Mouse (Mus musculus): ENCODE data around the gene Tspyl3. TPM values are rescaled to one million over a fixed set of nuclear protein-coding genes. Genes with fewer than 3 reads are reported as not detected.
"Not testable (repeated sequence)": the region's sequence is repeated elsewhere in the genome, so short reads cannot be mapped to it uniquely, and the experiment has no call there.

Gene Tspyl3
- total RNA-seq (2014; rRNA removed) (30.1 and 38.8 TPM in 2 replicates), polyA plus RNA-seq (2015; fragmentation: Nextera tagmentation; extraction: Ambion mirVana) (54.7 and 59.4 TPM in 2 replicates)

GRCm38 (mm10) chr2:153224946-153225594 is at the start of gene Tspyl3:
Gene Tspyl3 (minus strand): TSS chr2:153225441.
- H3K9me3 ChIP-seq (ENCODE audit: low read length) = no peaks in the 10 kb centered on the region
- H3K4me1 ChIP-seq (ENCODE audit: insufficient read depth, low read length) = peaks cover 9% of the 10 kb centered on the region; the same call in 1 of the 2 replicates
- TF ChIP-seq CTCF (IDR thresholded peaks at IDR 0.05) = peak; percentile 26; the same call in 1 of the 2 replicates
- peaks cover 21% of the 10 kb centered on the region for H3K36me3 ChIP-seq (ENCODE audit: insufficient read depth, low read length)
- ATAC-seq (ENCODE audit: low FRiP score) = peak; percentile 93
- H3K27ac ChIP-seq (ENCODE audit: low read depth, low read length) = peak within 1 kb of the TSS; percentile 85
- peak within 1 kb of the TSS; percentile 71 for H3K4me3 ChIP-seq (ENCODE audit: low read depth, low read length)
- H3K27me3 ChIP-seq (ENCODE audit: insufficient read depth, low read length) = no peaks in the 10 kb centered on the region
- peak within 1 kb of the TSS; percentile 91 for H3K9ac ChIP-seq (replicated peaks; ENCODE audit: low read length, poor library complexity, severe bottlenecking)
- peak within 1 kb of the TSS; percentile 83 for H3K4me2 ChIP-seq (ENCODE audit: low read depth, low read length, poor library complexity, severe bottlenecking)
- peak; percentile 79 for DNase-seq (ENCODE audit: low spot score)
- WGBS = 3% methylated on average over 31 of the region's 31 CpGs

GRCm38 (mm10) chr2:153274919-153275247 is 49.6 kb upstream of the Tspyl3 start:
- no peak overlapping the region for H3K4me3 ChIP-seq (ENCODE audit: low read depth, low read length)

GRCm38 (mm10) chr2:153274200-153274918 is 49.1 kb upstream of the Tspyl3 start:
- H3K9me3 ChIP-seq (ENCODE audit: low read length); H3K36me3 ChIP-seq (ENCODE audit: insufficient read depth, low read length); H3K9ac ChIP-seq (replicated peaks; ENCODE audit: low read length, poor library complexity, severe bottlenecking); H3K4me1 ChIP-seq (ENCODE audit: insufficient read depth, low read length); H3K27me3 ChIP-seq (ENCODE audit: insufficient read depth, low read length); H3K4me3 ChIP-seq (ENCODE audit: low read depth, low read length); H3K27ac ChIP-seq (ENCODE audit: low read depth, low read length); H3K4me2 ChIP-seq (ENCODE audit: low read depth, low read length, poor library complexity, severe bottlenecking); ATAC-seq (ENCODE audit: low FRiP score); DNase-seq (ENCODE audit: low spot score): not testable (repeated sequence)
- WGBS = 71% methylated on average over 6 of the region's 6 CpGs

More at GRCm38 (mm10) chr2:153274919-153275247, 49.6 kb upstream of the Tspyl3 start:
- TF ChIP-seq CTCF (IDR thresholded peaks at IDR 0.05) = no peak
- H3K27me3 ChIP-seq (ENCODE audit: insufficient read depth, low read length) = no peaks in the 10 kb centered on the region
- H3K4me1 ChIP-seq (ENCODE audit: insufficient read depth, low read length) = no peaks in the 10 kb centered on the region
- no peak overlapping the region for H3K4me2 ChIP-seq (ENCODE audit: low read depth, low read length, poor library complexity, severe bottlenecking)
- 80% methylated on average over 6 of the region's 6 CpGs for WGBS
- no peak overlapping the region for H3K9ac ChIP-seq (replicated peaks; ENCODE audit: low read length, poor library complexity, severe bottlenecking)
- H3K36me3 ChIP-seq (ENCODE audit: insufficient read depth, low read length) = no peaks in the 10 kb centered on the region
- ATAC-seq (ENCODE audit: low FRiP score) = no peak
- H3K9me3 ChIP-seq (ENCODE audit: low read length) = no peaks in the 10 kb centered on the region
- no peak overlapping the region for H3K27ac ChIP-seq (ENCODE audit: low read depth, low read length)
- DNase-seq (ENCODE audit: low spot score) = no peak

GRCm38 (mm10) chr2:153270231-153270915 is 45.1 kb upstream of the Tspyl3 start:
- H3K4me1 ChIP-seq (ENCODE audit: insufficient read depth, low read length); H3K27me3 ChIP-seq (ENCODE audit: insufficient read depth, low read length); ATAC-seq (ENCODE audit: low FRiP score); H3K4me3 ChIP-seq (ENCODE audit: low read depth, low read length); H3K9me3 ChIP-seq (ENCODE audit: low read length); H3K4me2 ChIP-seq (ENCODE audit: low read depth, low read length, poor library complexity, severe bottlenecking); H3K27ac ChIP-seq (ENCODE audit: low read depth, low read length); H3K9ac ChIP-seq (replicated peaks; ENCODE audit: low read length, poor library complexity, severe bottlenecking); DNase-seq (ENCODE audit: low spot score): not testable (repeated sequence)
- H3K36me3 ChIP-seq (ENCODE audit: insufficient read depth, low read length) = peaks cover 20% of the 10 kb centered on the region
- WGBS = 67% methylated on average over 8 of the region's 8 CpGs

GRCm38 (mm10) chr2:153267331-153267730 is 42.1 kb upstream of the Tspyl3 start:
- WGBS = 87% methylated on average over 2 of the region's 2 CpGs
- peaks cover 42% of the 10 kb centered on the region for H3K36me3 ChIP-seq (ENCODE audit: insufficient read depth, low read length)
- no peaks in the 10 kb centered on the region for H3K9me3 ChIP-seq (ENCODE audit: low read length)
- ATAC-seq (ENCODE audit: low FRiP score) (no peak), DNase-seq (ENCODE audit: low spot score) (no peak)
- no peak for TF ChIP-seq CTCF (IDR thresholded peaks at IDR 0.05)
- no peak overlapping the region for H3K4me3 ChIP-seq (ENCODE audit: low read depth, low read length)
- no peak overlapping the region for H3K9ac ChIP-seq (replicated peaks; ENCODE audit: low read length, poor library complexity, severe bottlenecking)
- H3K27me3 ChIP-seq (ENCODE audit: insufficient read depth, low read length) = no peaks in the 10 kb centered on the region
- H3K4me2 ChIP-seq (ENCODE audit: low read depth, low read length, poor library complexity, severe bottlenecking) = no peak overlapping the region
- H3K27ac ChIP-seq (ENCODE audit: low read depth, low read length) = no peak overlapping the region
- H3K4me1 ChIP-seq (ENCODE audit: insufficient read depth, low read length) = no peaks in the 10 kb centered on the region

GRCm38 (mm10) chr2:153263053-153263452 is 37.8 kb upstream of the Tspyl3 start:
- no peaks in the 10 kb centered on the region for H3K4me1 ChIP-seq (ENCODE audit: insufficient read depth, low read length)
- H3K4me2 ChIP-seq (ENCODE audit: low read depth, low read length, poor library complexity, severe bottlenecking) = no peak overlapping the region
- H3K9ac ChIP-seq (replicated peaks; ENCODE audit: low read length, poor library complexity, severe bottlenecking) = no peak overlapping the region
- H3K27ac ChIP-seq (ENCODE audit: low read depth, low read length) = no peak overlapping the region
- no peak overlapping the region for H3K4me3 ChIP-seq (ENCODE audit: low read depth, low read length)
- H3K9me3 ChIP-seq (ENCODE audit: low read length) = no peaks in the 10 kb centered on the region
- TF ChIP-seq CTCF (IDR thresholded peaks at IDR 0.05) = no peak
- DNase-seq (ENCODE audit: low spot score) (no peak), ATAC-seq (ENCODE audit: low FRiP score) (no peak)
- H3K36me3 ChIP-seq (ENCODE audit: insufficient read depth, low read length) = peaks cover 61% of the 10 kb centered on the region
- H3K27me3 ChIP-seq (ENCODE audit: insufficient read depth, low read length) = no peaks in the 10 kb centered on the region
- 93% methylated on average over 7 of the region's 7 CpGs for WGBS

All from midbrain, postnatal 0 days (tissue).